Mouse (Mus musculus): ENCODE results near the gene Plekhn1. TPM values are rescaled to one million over a fixed set of nuclear protein-coding genes. Genes with fewer than 3 reads are reported as not detected.

Plekhn1 gene
- 2.8 and 3.1 TPM in 2 replicates for polyA plus RNA-seq (2021; fragmentation: Nextera tagmentation)
- long read RNA-seq, experiment 1, partial matches to known transcripts = 4 of 7 reads
- long read RNA-seq, experiment 1, other reads (novel, unspliced or antisense) = 3 of 7 reads
- long read RNA-seq, experiment 2, partial matches to known transcripts = 11 of 27 reads
- long read RNA-seq, experiment 2, other reads (novel, unspliced or antisense) = 12 of 27 reads

DNA sequence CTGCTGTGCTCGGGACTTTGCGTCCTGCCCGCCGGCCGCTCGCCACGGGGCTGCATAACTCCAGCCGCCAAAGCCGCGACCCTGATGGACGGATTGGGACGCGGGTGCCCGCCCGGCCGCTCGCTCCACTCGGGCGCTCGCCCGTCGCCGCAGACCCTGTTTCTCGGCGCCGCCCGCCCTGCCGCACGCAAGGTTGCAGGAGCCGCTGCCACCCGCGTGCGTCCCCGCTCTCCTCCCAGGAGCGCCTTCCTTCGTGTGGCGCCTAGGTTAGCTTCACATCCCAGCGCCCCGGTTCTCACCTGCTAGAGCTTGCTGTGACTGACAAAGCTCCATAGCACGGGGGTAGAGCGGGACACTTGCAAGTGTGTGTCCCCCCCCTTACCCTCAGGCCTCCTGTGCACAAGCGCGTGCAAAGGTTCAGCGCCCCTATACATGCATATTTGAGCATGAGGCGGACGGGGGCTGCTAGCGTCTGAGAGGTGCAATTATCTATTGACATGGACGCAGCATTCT lies at the start of gene Plekhn1:
Plekhn1 (minus strand) TSS at position 157 of the 513 bp plus-strand sequence.

DNA sequence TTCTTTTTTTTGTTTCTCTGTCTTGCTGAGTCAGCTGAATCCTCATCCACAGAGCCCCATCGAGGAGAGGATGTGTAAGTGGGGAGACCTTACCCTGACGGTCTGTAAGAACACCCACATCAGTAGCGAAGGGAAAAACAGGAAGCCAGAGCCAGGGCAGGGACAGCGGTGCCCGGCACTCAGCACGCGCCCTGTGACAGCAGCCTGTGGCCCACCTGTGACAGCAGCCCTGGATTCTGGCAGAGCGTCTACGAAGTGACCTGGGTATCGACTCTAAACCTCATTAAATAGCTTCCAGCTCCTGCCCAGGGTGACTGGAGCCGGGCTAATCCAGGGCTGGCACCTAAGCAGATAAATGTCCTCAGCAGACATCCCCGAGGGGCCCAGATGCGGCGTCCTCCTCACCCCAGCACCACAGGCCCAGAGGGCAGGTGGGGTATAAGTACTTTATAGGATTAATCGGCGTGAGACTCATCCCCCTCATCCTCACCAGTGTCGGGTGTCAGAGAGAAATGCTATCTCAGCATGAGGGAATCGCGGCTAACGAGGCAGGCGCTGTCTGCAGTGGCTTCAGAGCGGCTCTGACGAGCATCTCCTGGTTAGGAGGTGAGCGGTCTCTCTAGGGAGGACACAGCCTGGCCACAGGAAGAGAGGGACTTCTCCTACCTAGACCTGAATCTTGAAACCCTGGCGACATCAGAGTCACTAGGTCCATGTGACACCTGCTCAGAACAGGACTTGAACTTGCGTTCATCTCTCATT lies 20.6 kb upstream of the Plekhn1 start, which contains the start of gene Samd11:
Samd11 (minus strand) TSS at position 580 of the 762 bp plus-strand sequence.

DNA sequence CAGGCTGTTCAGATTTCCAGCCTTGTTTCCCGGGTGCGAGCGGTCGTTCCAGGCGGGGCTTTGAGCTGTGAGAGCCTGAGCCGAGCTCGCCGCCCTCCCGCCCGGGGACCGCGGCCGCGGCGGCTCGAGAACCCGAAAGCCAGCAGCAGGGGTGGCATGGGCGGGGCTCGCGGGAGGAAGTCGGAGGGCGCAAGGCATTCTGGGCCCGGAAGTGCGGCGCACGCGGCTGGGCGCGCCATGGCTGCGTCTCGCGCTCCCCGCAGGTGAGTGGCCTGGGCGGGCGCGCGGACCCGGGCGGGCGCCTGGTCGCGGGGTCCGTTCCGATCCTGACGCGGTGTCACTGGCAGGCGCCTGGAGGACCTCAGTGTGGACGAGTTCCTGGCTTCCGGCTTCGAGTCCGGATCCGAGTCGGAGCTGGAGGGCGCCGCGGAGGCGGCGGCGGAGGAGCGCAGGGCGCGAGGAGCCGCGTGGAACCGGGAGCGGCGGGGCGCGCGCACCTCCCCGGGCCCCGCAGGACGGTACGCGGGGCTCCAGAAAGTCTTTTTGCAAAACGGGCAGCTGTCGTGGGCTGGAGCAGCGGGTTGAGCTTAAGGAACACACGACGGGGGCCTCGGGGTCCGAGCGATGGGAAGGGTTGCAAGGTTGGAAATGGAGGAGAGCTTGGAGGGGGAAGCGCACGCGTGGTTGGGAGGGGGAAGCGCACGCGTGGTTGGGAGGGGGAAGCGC lies 1.3 kb upstream of the Plekhn1 start, which contains the start of gene Noc2l:
Noc2l (plus strand) TSS at position 203 of the 726 bp plus-strand sequence.

DNA sequence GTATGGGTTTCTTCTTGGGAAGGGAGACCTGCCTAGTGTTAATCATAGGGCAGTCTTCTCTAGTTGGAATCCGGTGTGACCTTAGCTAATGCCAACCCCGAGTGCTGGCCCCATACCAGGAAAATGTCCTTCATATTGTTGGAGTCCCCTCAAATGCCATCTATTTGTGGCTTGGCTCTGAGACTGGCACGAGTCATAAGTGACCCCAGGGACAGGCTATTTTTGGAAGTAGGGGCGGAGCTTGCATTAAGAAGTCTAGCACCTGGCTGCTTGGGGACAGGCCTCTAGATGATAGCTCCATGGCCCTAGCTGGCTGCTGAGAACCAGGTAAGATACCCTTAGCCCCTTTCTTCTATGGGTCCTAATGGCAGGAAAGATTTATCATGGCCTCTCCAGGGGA lies 19.0 kb downstream of the Plekhn1 start, which contains the start of gene Perm1:
Perm1 (plus strand) TSS at position 220 of the 400 bp plus-strand sequence.

DNA sequence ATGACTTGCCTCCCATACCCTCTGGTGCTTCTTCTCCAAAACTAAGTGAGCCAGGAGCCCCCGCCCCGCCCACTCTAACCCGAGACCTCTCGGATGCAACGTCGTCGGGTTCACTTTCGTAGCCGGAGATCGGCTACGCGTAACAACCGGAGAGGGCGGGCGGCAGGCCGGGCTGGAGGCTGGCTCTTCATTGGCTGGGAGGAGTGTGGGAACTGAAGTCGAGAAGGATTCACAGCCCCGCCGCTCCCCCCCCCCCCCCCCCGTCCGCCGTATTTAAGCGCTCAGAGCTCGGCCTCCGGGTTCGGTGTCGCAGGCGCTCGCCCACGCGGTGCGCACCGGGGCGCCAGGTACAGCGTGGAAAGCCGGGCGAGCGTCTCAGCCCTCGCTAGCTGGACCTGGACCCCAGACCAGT lies 31.6 kb downstream of the Plekhn1 start, which contains the start of gene AW011738:
AW011738 (plus strand) TSS at position 304 of the 412 bp plus-strand sequence.

DNA sequence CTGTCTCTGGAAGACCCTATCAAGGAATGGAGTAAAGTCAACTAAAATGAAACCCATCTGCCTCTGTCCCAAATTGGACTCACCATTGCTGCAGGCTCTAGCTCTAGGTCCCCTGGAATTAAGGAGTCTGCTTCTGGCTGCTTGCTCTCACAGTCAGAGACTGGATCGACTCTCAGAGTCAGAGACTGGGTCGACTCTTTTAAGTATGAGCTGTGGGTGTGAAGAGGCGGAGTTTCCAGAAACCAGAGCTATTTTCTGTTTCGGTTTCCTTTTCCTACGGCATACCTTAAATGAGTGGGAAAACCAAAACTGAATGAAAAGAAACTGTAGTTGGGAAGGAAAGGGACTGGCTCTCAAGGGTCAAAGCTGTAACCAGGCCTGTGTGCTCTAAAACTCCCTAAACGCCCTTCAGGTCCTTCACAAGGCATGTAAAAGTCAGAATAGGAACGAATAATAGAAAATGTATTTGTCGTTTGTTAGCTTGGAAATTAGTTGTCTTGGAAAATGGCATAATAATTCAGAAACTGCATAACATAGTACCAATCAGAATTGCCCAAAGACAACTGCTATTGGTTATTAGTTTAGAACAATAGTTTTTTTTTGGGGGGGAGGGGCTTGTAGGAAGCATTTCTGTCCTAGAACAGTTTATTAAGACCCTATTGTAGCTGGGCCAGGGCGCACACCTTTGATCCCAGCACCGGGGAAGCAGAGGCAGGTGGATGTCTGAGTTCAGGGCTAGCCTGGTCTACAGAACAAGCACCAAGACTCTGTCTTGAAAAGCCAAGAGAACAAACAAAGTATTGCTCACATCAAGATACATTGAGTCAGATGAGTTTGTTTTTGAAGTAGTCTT lies 33.8 kb downstream of the Plekhn1 start, which contains the start of gene Isg15:
Isg15 (minus strand) TSS at position 196 of the 853 bp plus-strand sequence.

DNA sequence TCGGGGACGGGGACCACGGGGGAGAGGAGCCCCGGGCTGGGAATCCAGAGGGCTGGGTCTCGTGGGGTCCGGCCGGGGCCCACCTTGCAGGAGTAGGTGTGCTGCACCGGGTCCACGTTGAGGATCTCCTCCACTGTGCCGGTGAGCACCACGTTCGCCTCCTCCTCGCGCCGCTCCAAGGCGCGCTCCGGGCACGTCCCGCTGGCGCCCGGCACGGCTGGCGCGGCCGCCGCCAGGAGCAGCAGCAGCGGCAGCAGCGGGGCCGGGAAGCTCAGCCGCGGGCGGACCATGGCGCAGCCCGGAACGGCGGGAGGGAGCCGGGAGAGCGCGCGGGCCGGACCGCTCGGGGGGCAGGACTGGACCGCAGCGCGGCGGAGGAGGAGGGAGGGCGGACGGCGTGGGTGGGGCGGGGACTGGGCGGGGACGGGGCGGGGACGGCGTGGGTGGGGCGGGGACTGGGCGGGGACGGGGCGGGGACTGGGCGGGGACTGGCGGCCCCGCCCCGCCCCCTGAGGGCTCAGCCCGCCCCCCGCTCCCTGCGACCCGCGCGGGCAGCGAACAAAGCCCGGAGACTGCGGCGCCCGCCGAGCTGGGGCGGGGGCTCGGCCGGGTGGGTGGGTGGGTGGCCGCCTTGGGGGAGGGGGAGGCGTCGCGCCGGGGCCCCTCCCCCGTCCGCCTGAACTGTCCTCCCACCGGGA lies 37.4 kb downstream of the Plekhn1 start, which contains the start of gene Agrn:
Agrn (minus strand) TSS at position 358 of the 698 bp plus-strand sequence.

Small RNA genes lying within 50 kb of the gene (microRNA-seq; reads per million reads assigned to microRNA genes)
- 5.4 reads per million, percentile 19 among the genes with 10 or more reads in this experiment for gene Mir7658

Other genes starting within 250 kb of the Plekhn1 start
- 22.8 and 23.7 TPM in 2 replicates for gene B3galt6, start 242.2 kb downstream of the Plekhn1 start, polyA plus RNA-seq (2021; fragmentation: Nextera tagmentation)
- 149 and 160 TPM in 2 replicates for gene Sdf4, start 242.0 kb downstream of the Plekhn1 start, polyA plus RNA-seq (2021; fragmentation: Nextera tagmentation)
- gene Tnfrsf4, start 221.0 kb downstream of the Plekhn1 start, polyA plus RNA-seq (2021; fragmentation: Nextera tagmentation) = not detected in 2 replicates
- 0.21 and 0.23 TPM in 2 replicates for gene Tnfrsf18, start 208.7 kb downstream of the Plekhn1 start, polyA plus RNA-seq (2021; fragmentation: Nextera tagmentation)
- 0.19 and 0.30 TPM in 2 replicates for gene Ttll10, start 175.4 kb downstream of the Plekhn1 start, polyA plus RNA-seq (2021; fragmentation: Nextera tagmentation)
- 5.7 and 6.6 TPM in 2 replicates for gene 9430015G10Rik, start 124.9 kb downstream of the Plekhn1 start, polyA plus RNA-seq (2021; fragmentation: Nextera tagmentation)
- gene Rnf223, start 104.3 kb downstream of the Plekhn1 start, polyA plus RNA-seq (2021; fragmentation: Nextera tagmentation) = 0.08 TPM in 1 of 2 replicates, not detected in the other
- 11.2 and 12.8 TPM in 2 replicates for gene Agrn, start 37.4 kb downstream of the Plekhn1 start, polyA plus RNA-seq (2021; fragmentation: Nextera tagmentation)
- 0.65 and 1.7 TPM in 2 replicates for gene Isg15, start 34.0 kb downstream of the Plekhn1 start, polyA plus RNA-seq (2021; fragmentation: Nextera tagmentation)
- gene AW011738, start 31.6 kb downstream of the Plekhn1 start, polyA plus RNA-seq (2021; fragmentation: Nextera tagmentation) = 0.93 and 1.3 TPM in 2 replicates
- gene Perm1, start 19.0 kb downstream of the Plekhn1 start, polyA plus RNA-seq (2021; fragmentation: Nextera tagmentation) = 0.34 and 0.39 TPM in 2 replicates
- gene Noc2l, start 1.2 kb upstream of the Plekhn1 start, polyA plus RNA-seq (2021; fragmentation: Nextera tagmentation) = 7.8 and 8.0 TPM in 2 replicates
- gene Samd11, start 20.8 kb upstream of the Plekhn1 start, polyA plus RNA-seq (2021; fragmentation: Nextera tagmentation) = 0.54 and 0.68 TPM in 2 replicates
- not detected in 2 replicates for gene Vmn2r-ps159, start 96.2 kb upstream of the Plekhn1 start, polyA plus RNA-seq (2021; fragmentation: Nextera tagmentation)